Mouse (Mus musculus): ENCODE results near the gene Abhd5. TPM values are rescaled to one million over a fixed set of nuclear protein-coding genes. Genes with fewer than 3 reads are reported as not detected.
A peak's percentile ranks its signal among the peaks of the same experiment; 100 is the strongest.
"Not testable (repeated sequence)": the region's sequence is repeated elsewhere in the genome, so short reads cannot be mapped to it uniquely, and the experiment has no call there.

Gene Abhd5
- polyA plus RNA-seq (2015; fragmentation: Nextera tagmentation; extraction: Ambion mirVana), result 22.4 and 26.1 TPM in 2 replicates

DNA sequence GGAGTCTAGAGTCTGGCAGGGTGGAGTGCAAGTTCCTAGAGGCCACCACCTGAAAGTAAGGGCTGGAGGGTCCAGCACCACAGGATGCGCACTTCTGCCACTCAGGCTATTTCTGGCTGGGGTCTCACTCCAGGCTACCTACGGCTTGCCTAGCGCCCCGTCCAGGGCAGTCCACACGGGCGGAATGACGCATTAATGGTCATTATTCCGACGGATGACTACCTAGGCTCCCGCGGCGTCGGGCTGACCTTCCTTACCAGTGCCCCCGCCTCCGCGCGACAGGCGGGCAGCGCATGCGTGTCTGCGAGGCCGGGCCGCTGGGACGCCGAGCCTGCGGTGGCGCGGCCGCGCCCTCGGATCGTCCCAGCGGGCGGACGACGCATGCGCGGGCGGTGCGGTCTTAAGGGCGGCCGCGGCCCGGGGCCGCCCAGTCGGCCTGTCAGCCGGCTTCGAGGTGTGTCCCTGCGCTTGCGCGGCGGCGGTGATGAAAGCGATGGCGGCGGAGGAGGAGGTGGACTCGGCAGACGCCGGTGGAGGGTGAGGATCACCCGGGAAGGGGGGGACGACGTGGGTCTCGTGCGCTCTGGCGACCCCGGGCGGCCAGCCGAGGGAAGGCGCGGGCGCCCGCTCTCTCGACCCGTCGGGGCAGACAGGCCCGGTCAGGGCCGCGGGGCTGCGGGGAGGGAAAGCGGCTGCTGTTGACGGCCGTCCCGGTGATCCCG is at the start of gene Abhd5:
Gene Abhd5, plus strand, starts transcription at position 306 of the 722 bp plus-strand sequence.
- peak; percentile 97 for ATAC-seq (ENCODE audit: low FRiP score, low read depth)
- Histone ChIP-seq H3K4me3 (peak within 1 kb of the TSS; percentile 77), H3K4me2 (peak within 1 kb of the TSS; percentile 72), H3K9me3 (no peaks in the 10 kb centered on the region), H3K27ac (replicated peaks) (peak within 1 kb of the TSS; percentile 80), H3K9ac (peak within 1 kb of the TSS; percentile 75), H3K27me3 (no peaks in the 10 kb centered on the region), H3K4me1 (replicated peaks) (peaks cover 12% of the 10 kb centered on the region; the same call in 1 of the 2 replicates), H3K36me3 (no peaks in the 10 kb centered on the region)
- under 1% methylated on average over 83 of the region's 84 CpGs for WGBS

DNA sequence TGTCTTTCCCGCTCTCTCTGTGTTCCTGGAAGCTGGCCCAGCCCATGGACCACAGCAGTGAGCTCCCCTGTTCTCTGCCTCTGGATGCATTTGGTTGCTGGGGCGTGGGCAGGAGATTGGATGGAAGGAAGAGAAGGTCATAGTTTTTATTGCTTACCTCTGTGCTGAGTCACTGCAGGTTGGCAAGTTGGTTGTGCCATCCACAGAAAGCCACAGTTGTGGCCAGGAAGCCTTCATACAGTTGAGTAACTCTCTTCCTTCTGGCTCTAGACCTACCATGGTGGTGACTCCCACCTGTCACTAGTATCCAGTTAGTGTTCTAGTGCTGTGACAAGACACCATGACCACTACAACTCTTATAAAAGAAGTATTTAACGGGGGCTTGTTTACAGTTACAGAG is 46.1 kb upstream of the Abhd5 start:
- H3K27ac ChIP-seq (replicated peaks), result no peak overlapping the region
- H3K4me1 ChIP-seq (replicated peaks), result no peaks in the 10 kb centered on the region
- ATAC-seq (ENCODE audit: low FRiP score, low read depth), result no peak
- H3K36me3 ChIP-seq, result no peaks in the 10 kb centered on the region
- H3K9me3 ChIP-seq, result no peaks in the 10 kb centered on the region
- 77% methylated on average over 3 of the region's 3 CpGs for WGBS
- no peak overlapping the region for H3K4me3 ChIP-seq
- no peaks in the 10 kb centered on the region for H3K27me3 ChIP-seq
- H3K9ac ChIP-seq, result no peak overlapping the region
- H3K4me2 ChIP-seq, result no peak overlapping the region

DNA sequence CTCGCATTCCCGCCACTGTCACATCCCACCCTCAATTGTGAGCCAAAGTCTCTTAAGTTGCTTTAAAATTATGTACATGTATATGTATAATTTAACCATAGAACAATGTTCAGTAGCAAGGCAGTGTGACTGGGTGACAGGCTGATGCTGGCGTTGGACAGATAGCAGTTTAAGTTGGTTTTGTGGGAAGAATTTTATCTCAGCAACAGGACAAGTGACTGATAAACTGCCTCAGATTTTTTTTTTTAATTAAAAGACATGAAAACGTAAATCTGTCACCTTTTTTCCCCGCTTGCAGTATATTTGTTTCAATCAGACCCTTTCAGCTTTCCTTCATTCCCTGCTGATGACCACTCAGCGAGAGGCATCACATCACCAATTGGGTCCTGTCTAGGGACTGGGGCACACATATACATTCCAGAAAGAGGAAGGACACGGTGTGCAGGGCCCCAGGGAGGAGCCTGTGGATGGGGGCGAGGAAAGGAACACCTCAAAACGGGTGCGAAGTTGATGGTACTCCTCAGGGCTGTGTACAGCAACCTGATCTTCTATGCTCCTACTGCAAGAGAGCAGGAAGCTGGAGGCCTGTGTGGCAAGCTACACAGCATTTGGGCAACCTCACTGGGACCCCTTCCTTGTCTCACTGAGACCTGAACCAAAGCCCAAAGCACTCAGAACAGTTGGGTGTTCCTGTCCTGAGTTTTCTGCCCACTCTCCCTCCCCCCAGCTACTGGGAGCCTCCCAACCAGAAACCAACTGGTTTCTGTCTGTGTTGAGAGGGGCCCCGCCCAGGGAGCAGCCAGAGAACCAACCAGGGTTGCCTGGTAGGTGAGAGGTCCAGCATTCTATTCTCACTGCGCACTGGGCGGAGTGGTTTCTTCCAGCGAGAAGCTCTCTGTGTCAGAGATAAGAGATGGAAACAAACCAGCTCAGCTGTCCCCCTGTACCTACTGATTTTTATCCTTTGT is 42.1 kb upstream of the Abhd5 start:
- 80% methylated on average over 14 of the region's 14 CpGs for WGBS
- H3K4me1 ChIP-seq (replicated peaks), result peaks cover 7% of the 10 kb centered on the region; the same call in 1 of the 2 replicates
- H3K4me3 ChIP-seq, result no peak overlapping the region
- H3K27me3 ChIP-seq, result no peaks in the 10 kb centered on the region
- no peaks in the 10 kb centered on the region for H3K36me3 ChIP-seq
- H3K9ac ChIP-seq, result no peak overlapping the region
- ATAC-seq (ENCODE audit: low FRiP score, low read depth), result no peak
- H3K4me2 ChIP-seq, result no peak overlapping the region
- no peaks in the 10 kb centered on the region for H3K9me3 ChIP-seq
- no peak overlapping the region for H3K27ac ChIP-seq (replicated peaks)

DNA sequence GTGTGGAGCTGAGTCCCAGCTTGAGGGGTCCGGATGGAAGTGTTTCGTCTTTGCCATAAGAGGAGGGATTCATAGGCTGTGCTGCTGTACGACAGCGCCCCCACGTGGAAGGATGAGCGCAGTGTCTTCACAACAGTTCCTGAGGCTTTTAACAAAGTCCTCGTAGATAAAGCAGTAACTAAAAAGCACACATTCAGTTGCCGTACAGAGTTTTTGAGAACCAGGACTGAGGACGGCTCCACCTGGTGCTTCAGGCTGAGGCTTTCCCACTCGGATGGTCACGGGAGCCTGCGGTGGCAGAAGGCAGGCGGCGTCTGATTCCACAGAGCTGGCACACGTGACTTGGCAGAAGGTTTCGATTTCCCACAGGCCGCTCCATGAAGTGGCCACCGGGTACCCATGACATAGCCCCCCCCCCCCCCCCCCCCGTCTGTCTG is 40.8 kb upstream of the Abhd5 start:
- Histone ChIP-seq H3K4me3 (peak overlapping the region; percentile 43), H3K27me3 (no peaks in the 10 kb centered on the region), H3K27ac (replicated peaks) (peak overlapping the region; percentile 70), H3K9me3 (no peaks in the 10 kb centered on the region), H3K36me3 (no peaks in the 10 kb centered on the region), H3K4me2 (peak overlapping the region; percentile 64), H3K4me1 (replicated peaks) (peaks cover 7% of the 10 kb centered on the region; the same call in 1 of the 2 replicates), H3K9ac (peak overlapping the region; percentile 30)
- peak; percentile 95 for ATAC-seq (ENCODE audit: low FRiP score, low read depth)
- 3% methylated on average over 18 of the region's 19 CpGs for WGBS

DNA sequence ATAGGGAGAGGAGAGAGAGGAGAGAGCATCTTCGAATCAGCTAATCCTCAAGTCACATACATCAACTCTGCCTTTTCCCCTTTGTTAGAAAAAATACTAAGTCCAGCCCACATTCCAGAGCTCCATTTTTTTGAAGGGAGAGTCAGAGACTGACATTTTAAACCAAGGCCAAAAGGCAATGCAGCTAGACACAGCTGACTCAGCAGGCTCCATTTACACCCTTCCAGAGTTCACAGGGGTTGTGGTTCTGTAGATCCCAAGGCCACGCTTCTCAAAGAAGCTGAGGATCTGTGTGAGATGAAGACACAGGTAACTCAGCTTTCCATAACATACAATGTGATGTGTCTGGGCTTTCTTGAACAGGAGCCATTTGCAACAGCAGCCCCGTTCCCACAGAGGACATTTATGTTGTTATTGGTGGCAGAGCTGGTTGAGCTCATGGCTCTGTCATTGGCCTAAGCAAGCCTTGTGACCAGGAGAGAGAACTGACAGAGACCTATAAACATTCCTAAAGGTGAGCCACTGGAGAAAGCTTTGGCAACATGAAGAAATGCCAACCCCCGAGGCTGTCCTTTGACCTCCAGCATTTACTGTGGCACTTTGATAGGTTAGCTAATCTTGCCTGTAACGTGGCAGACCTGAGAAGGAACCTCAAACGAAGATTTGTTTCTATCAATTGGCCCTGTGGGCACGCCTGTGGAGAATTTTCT is 40.2 kb upstream of the Abhd5 start:
- no peaks in the 10 kb centered on the region for H3K27me3 ChIP-seq
- H3K27ac ChIP-seq (replicated peaks), result peak overlapping the region; percentile 70; the same call in 1 of the 2 replicates
- H3K4me3 ChIP-seq, result peak overlapping the region; percentile 43
- H3K9me3 ChIP-seq, result no peaks in the 10 kb centered on the region
- H3K4me2 ChIP-seq, result peak overlapping the region; percentile 64
- 74% methylated on average over 7 of the region's 7 CpGs for WGBS
- H3K9ac ChIP-seq, result peak overlapping the region; percentile 30; the same call in 1 of the 2 replicates
- peaks cover 7% of the 10 kb centered on the region; the same call in 1 of the 2 replicates for H3K4me1 ChIP-seq (replicated peaks)
- ATAC-seq (ENCODE audit: low FRiP score, low read depth), result no peak
- H3K36me3 ChIP-seq, result no peaks in the 10 kb centered on the region

DNA sequence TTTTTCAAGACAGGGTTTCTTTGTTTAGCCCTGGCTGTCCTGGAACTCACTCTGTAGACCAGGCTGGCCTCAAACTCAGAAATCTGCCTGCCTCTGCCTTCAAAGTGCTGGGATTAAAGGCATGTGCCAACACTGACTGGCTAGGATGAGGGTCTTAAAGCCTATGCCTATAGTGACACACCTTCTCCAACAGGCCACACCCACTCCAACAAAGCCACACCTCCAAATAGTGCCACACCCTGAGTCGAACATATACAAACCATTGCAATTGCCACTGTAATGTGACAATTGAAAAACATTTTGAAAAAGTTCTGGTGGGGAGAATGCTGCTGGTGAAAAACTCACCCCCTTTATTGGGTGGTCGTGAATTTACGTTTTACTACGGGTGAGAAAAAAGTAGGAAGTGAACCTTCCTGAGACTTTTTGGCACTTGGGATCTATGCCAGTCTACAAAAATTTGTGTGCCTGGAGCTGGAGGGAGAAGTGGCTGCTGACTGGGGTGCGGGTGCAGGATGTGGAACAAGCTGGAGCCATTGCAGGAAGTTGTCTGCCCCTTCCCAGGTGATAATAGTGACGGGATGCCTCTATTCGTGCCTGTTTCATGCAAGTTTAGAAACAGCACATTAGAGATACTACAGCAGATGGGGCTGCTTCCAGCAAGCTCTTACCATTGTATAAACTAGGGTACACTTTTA is 39.0 kb upstream of the Abhd5 start:
- Histone ChIP-seq H3K9ac (no peak overlapping the region), H3K27ac (replicated peaks) (no peak overlapping the region), H3K9me3 (no peaks in the 10 kb centered on the region), H3K4me3 (no peak overlapping the region), H3K27me3 (no peaks in the 10 kb centered on the region), H3K4me1 (replicated peaks) (peaks cover 7% of the 10 kb centered on the region; the same call in 1 of the 2 replicates), H3K4me2 (no peak overlapping the region), H3K36me3 (no peaks in the 10 kb centered on the region)
- WGBS, result 91% methylated on average over 7 of the region's 7 CpGs
- no peak for ATAC-seq (ENCODE audit: low FRiP score, low read depth)

DNA sequence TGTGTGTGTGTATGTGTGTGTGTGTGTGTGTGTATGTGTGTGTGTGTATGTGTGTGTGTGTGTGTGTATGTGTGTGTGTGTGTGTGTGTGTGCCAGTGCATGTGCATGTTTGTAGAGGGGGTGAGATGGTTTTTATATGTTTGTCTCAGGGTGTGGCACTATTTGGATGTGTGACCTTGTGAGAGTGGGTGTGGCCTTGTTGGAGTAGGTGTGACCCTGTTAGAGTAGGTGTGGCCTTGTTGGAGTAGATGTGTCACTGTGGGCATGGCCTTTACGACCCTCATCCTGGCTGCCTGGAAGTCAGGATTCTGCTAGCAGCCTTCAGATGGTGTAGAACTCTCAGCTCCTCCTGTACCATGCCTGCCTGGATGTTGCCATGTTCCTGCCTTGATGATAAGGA is 38.3 kb upstream of the Abhd5 start:
- not testable (repeated sequence) for H3K4me3 ChIP-seq; H3K4me2 ChIP-seq; H3K36me3 ChIP-seq; H3K9me3 ChIP-seq; H3K4me1 ChIP-seq (replicated peaks); ATAC-seq (ENCODE audit: low FRiP score, low read depth); H3K9ac ChIP-seq; H3K27ac ChIP-seq (replicated peaks); H3K27me3 ChIP-seq
- 85% methylated on average over 1 of the region's 1 CpGs for WGBS

DNA sequence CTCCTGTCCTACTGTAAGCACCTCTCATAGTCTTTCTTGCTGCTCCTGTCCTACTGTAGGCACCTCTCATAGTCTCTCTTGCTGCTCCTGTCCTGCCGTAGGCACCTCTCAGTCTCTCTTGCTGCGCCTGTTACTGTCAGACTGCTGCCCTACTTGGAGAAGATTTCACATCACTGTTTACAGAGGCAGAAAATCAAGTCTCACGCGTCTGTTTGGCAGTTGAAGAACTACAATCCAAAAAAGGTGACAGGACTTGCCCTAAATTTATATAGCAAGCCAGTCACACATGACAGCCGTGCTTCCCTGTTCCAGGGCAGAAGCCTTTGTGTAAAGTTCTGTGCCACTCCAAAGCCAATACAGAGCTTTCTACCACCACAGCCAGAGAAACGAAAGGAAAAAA is 37.0 kb upstream of the Abhd5 start:
- Histone ChIP-seq H3K36me3 (no peaks in the 10 kb centered on the region), H3K27me3 (no peaks in the 10 kb centered on the region), H3K4me1 (replicated peaks) (peaks cover 7% of the 10 kb centered on the region; the same call in 1 of the 2 replicates), H3K27ac (replicated peaks) (no peak overlapping the region), H3K4me2 (no peak overlapping the region), H3K4me3 (no peak overlapping the region), H3K9me3 (no peaks in the 10 kb centered on the region), H3K9ac (no peak overlapping the region)
- WGBS, result 89% methylated on average over 6 of the region's 6 CpGs
- no peak for ATAC-seq (ENCODE audit: low FRiP score, low read depth)

DNA sequence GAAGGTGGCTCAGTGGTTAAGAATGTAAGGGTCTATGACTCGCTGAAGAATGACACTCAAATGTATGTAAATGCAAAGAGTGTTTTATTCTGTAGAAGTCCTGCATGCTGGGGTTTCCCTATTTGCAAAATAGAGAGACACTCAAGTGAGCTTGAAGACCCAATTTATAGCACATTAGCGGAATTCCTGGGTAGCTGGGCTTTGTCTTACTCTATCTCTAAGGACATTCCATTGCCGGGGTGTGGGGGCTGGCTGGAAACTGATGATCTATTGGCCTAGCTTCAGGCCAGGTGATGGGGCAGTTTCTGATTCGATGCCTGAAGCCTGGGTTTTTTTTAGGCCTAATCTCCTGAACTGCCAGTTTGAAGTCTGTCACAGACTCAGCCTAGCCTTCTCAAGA is 36.5 kb upstream of the Abhd5 start:
- H3K4me3 ChIP-seq, result no peak overlapping the region
- H3K9me3 ChIP-seq, result no peaks in the 10 kb centered on the region
- H3K27ac ChIP-seq (replicated peaks), result no peak overlapping the region
- no peaks in the 10 kb centered on the region for H3K27me3 ChIP-seq
- H3K9ac ChIP-seq, result no peak overlapping the region
- no peak overlapping the region for H3K4me2 ChIP-seq
- ATAC-seq (ENCODE audit: low FRiP score, low read depth), result no peak
- 56% methylated on average over 4 of the region's 4 CpGs for WGBS
- H3K36me3 ChIP-seq, result no peaks in the 10 kb centered on the region
- peaks cover 7% of the 10 kb centered on the region; the same call in 1 of the 2 replicates for H3K4me1 ChIP-seq (replicated peaks)

DNA sequence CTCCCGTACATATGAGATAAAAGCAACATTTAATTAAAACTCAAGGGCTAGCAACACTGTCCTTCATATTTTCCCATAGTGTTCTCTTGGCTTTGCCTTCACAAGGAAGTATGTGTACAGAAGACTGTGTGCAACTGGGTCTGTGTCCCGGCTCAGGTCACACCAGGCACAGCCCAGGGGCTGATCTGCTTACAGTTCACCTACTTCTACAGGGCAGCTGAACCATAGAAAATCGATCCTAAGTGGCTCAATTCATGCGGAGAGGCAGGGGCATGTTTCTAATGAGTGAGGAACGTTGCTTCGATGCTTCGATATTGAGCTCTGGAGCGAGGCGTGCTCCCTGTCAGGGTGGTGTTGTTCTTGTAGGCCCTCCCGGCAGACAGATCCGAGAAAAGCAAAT is 35.9 kb upstream of the Abhd5 start:
- WGBS, result 44% methylated on average over 11 of the region's 11 CpGs
- Histone ChIP-seq H3K9me3 (no peaks in the 10 kb centered on the region), H3K36me3 (no peaks in the 10 kb centered on the region), H3K9ac (no peak overlapping the region), H3K27me3 (no peaks in the 10 kb centered on the region), H3K4me1 (replicated peaks) (peaks cover 7% of the 10 kb centered on the region; the same call in 1 of the 2 replicates), H3K4me2 (no peak overlapping the region), H3K27ac (replicated peaks) (no peak overlapping the region), H3K4me3 (no peak overlapping the region)
- ATAC-seq (ENCODE audit: low FRiP score, low read depth), result no peak

DNA sequence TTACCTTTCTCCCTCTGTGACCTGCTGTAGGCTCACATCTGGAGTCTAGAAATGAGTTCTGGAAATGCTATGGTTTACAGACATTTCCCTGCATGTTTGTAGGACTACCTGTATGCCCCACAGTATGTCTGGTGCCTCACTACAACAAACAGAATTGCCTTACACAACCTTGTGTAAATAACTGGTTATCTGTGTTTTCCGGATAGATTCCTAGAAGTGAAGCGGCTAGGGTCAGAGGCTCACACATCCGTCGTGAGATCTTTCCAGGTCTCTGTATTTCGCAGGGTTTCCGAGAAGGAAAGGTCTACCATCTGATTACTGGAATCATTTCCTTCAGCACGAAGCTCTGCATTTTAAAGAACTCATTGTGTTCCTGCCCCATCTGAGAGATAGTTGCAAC is 34.8 kb upstream of the Abhd5 start:
- WGBS, result 89% methylated on average over 7 of the region's 7 CpGs
- Histone ChIP-seq H3K9me3 (no peaks in the 10 kb centered on the region), H3K36me3 (no peaks in the 10 kb centered on the region), H3K27me3 (no peaks in the 10 kb centered on the region), H3K9ac (no peak overlapping the region), H3K27ac (replicated peaks) (no peak overlapping the region), H3K4me2 (no peak overlapping the region), H3K4me1 (replicated peaks) (no peaks in the 10 kb centered on the region), H3K4me3 (no peak overlapping the region)
- no peak for ATAC-seq (ENCODE audit: low FRiP score, low read depth)

All from hindbrain, embryonic 15.5 days (tissue).